Mouse (Mus musculus): Measurements from ENCODE around the gene Cybrd1.

DNA sequence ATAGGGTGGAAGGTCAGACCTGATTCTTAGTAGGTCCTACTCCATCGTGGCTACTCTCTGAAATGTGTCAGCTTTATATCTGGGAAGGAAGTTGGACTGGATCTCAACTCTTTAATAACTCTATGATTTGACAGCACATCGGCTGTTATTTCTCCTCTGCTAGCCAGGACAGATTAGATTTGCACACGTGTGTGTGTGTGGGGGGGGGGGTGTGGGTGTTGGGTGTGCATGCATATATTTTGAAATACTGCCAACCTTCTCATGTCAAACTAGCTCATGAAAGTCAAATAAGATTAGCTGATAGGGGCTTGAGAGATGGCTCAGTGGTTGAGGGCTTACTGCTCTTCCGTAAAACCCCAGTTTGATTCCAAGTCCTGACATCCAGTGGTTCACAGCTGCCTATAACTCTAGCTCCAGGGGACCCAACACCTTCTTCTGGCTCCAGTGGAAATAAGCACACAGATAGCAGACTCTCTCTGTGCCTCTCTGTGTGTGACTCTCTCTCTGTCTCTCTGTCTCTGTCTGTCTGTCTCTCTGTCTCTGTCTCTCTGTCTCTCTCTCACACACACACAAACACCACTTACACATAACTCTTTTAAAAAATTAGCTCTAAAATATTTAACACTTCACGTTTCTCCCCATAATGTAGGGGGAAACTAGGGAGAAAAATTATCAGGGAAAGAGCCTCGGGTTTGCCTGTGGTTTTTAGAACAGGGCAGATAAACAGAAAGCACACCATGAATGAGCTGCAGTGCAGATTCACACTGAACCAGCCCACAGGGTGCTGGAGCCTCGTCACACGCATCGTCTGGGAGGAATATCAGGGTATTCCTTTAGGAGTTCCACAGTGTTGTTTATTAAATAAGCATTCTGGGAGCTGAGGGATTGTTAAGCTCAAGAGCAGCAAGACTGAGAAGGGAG, 58.9 kb downstream of the Cybrd1 start:
- TF ChIP-seq POLR2A (IDR thresholded peaks at IDR 0.05; ENCODE audit: borderline replicate concordance, low read depth, low read length) (no peak), CTCF (IDR thresholded peaks at IDR 0.05; ENCODE audit: low read depth, low read length) (no peak)
